ENCODE assay signal across 8 mouse cellular contexts in the genomic region with DNA sequence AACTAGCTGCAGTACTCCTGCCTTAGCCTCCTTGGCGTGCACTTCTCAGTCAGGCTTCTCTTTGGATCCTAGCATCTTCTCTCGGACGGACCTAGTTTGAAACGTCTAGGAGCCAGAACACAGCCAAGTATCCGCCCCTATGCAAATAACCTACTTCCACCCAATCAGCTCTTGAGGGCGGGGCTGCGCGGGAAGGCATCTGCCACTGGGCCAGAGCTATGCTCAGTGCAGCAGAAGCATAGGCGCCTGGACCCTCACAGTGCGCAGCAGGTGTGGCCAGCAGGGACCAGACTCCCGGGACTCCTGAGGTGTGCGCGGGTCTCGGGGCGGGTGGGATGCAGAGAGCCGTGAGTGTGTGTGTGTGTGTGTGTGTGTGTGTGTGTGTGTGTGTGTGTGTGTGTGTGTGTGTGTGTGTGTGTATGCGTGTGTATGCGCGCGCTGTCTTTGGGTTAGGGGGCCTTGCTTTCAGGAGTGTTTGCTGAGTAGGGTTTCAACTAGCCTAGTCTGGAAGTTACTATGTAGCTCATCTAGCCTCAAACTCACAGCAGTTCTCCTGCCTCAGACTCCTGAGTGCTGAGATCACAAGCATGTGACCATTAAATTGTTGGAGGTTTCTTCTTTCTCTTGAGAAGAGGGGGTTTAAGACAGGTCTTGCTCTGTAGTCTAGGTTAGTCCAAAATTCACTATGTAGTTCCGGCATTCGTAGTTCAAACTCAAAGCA. TPM values are rescaled to one million over a fixed set of nuclear protein-coding genes. Genes with fewer than 3 reads are reported as not detected.
DNase-seq lines count a peak whose midpoint lies in the region; ATAC-seq and TF ChIP-seq lines count a peak whose summit lies in the region.

No protein-coding gene starts in this region.

- no peak overlapping the region for H3K27ac ChIP-seq in liver, adult 2 months (replicated peaks; ENCODE audit: insufficient read depth, low read depth, low read length)
- H3K27ac ChIP-seq in midbrain, postnatal 0 days (ENCODE audit: low read depth, low read length) = no peak overlapping the region

- H3K4me3 ChIP-seq in liver, adult 2 months (ENCODE audit: insufficient read depth, low read depth, low read length) = no peak overlapping the region
- H3K4me3 ChIP-seq in midbrain, postnatal 0 days (ENCODE audit: low read depth, low read length) = no peak overlapping the region

- no peaks in the 10 kb centered on the region for H3K36me3 ChIP-seq in liver, adult 2 months (ENCODE audit: control insufficient read depth, insufficient read depth, low read length)
- H3K36me3 ChIP-seq in midbrain, postnatal 0 days (ENCODE audit: insufficient read depth, low read length) = no peaks in the 10 kb centered on the region
- no peaks in the 10 kb centered on the region for H3K36me3 ChIP-seq in splenic B cell, adult 2 months (ENCODE audit: control insufficient read depth, insufficient read depth, low read length, poor library complexity, severe bottlenecking)

- H3K79me2 ChIP-seq in liver, adult 2 months (ENCODE audit: control insufficient read depth, insufficient read depth, low read length) = no peaks in the 10 kb centered on the region

- H3K27me3 ChIP-seq in liver, adult 2 months (ENCODE audit: control insufficient read depth, insufficient read depth, low read length) = no peaks in the 10 kb centered on the region
- H3K27me3 ChIP-seq in midbrain, postnatal 0 days (ENCODE audit: insufficient read depth, low read length) = no peaks in the 10 kb centered on the region
- no peaks in the 10 kb centered on the region for H3K27me3 ChIP-seq in splenic B cell, adult 2 months (ENCODE audit: control insufficient read depth, insufficient read depth, low read length, poor library complexity, severe bottlenecking)

- whole genome bisulfite sequencing in liver, adult 2 months = 16% methylated on average over 22 of the region's 22 CpGs
- 13% methylated on average over 19 of the region's 22 CpGs for WGBS in midbrain, postnatal 0 days

- H3K9ac ChIP-seq in liver, adult 2 months (ENCODE audit: low read depth, low read length) = no peak overlapping the region
- H3K9ac ChIP-seq in midbrain, postnatal 0 days (replicated peaks; ENCODE audit: low read length, poor library complexity, severe bottlenecking) = no peak overlapping the region

- H3K4me2 ChIP-seq in midbrain, postnatal 0 days (ENCODE audit: low read depth, low read length, poor library complexity, severe bottlenecking) = peak overlapping the region; percentile 43

- ATAC-seq in common myeloid progenitor, adult 5-6 weeks (replicated peaks; ENCODE audit: low read depth, poor library complexity, severe bottlenecking) = peak; percentile 99
- peak; percentile 78 for ATAC-seq in inflammation-experienced regulatory T-cells, adult 6 months
- peak; percentile 68 for ATAC-seq in midbrain, postnatal 0 days (ENCODE audit: low FRiP score)

- no peak for TF ChIP-seq CTCF in liver, adult 2 months (IDR thresholded peaks at IDR 0.05; ENCODE audit: low read depth, low read length)
- no peak for TF ChIP-seq CTCF in midbrain, postnatal 0 days (IDR thresholded peaks at IDR 0.05)

- no peaks in the 10 kb centered on the region for H3K4me1 ChIP-seq in liver, adult 2 months (ENCODE audit: control insufficient read depth, insufficient read depth, low read length)
- H3K4me1 ChIP-seq in midbrain, postnatal 0 days (ENCODE audit: insufficient read depth, low read length) = no peaks in the 10 kb centered on the region

- no peak for TF ChIP-seq POLR2A in liver, adult 2 months (IDR thresholded peaks at IDR 0.05; ENCODE audit: extremely low read depth, insufficient read depth, low read length)

- DNase-seq in layer of hippocampus, postnatal 36 days = peak; percentile 47 to 49
- no peak for DNase-seq in layer of hippocampus, adult 9-11 months
- peak; percentile 56 for DNase-seq in gastrocnemius, postnatal 25 days
- peak; percentile 35 for DNase-seq in liver, adult 2 months (ENCODE audit: extremely low read depth, low read depth, low spot score)
- DNase-seq in midbrain, postnatal 0 days (ENCODE audit: low spot score) = peak; percentile 75
- peak; percentile 85 for DNase-seq in splenic B cell, adult 2 months (ENCODE audit: low read depth, low spot score)

- H3K9me3 ChIP-seq in midbrain, postnatal 0 days (ENCODE audit: low read length) = no peaks in the 10 kb centered on the region

RNA-seq across cellular contexts. Expression of a gene that starts 13.2 kb away (rescaled TPM):
- under 1 TPM; 0.27 to 0.38 TPM for total RNA-seq in layer of hippocampus, postnatal 36 days (2021)
- not detected in 2 replicates for total RNA-seq in common myeloid progenitor, adult 5-6 weeks (2017)
- total RNA-seq in gastrocnemius, postnatal 25 days (2021) = under 1 TPM; 0.21 to 0.23 TPM
- 1 to 10 TPM in 1 of 3 experiments, under 1 TPM in 2; 0.29 to 2.2 (median 0.36) TPM for polyA plus RNA-seq in inflammation-experienced regulatory T-cells, adult 6 months (2017; shearing (Covaris generic))
- total RNA-seq in liver, adult 2 months (2014; rRNA removed) = 0.09 and 0.34 TPM in 2 replicates
- not detected in 2 replicates for polyA plus RNA-seq in liver, adult 2 months (2012; rRNA removed)
- 0.55 and 1.1 TPM in 2 replicates for total RNA-seq in midbrain, postnatal 0 days (2014; rRNA removed)
- polyA plus RNA-seq in midbrain, postnatal 0 days (2015; fragmentation: Nextera tagmentation; extraction: Ambion mirVana) = 1.5 TPM in 2 replicates

RNA-seq across cellular contexts. Expression of a gene that starts 13.4 kb away (rescaled TPM):
- 10 to 100 TPM; 43.9 to 50.8 TPM for total RNA-seq in layer of hippocampus, postnatal 36 days (2021)
- 37.0 and 39.2 TPM in 2 replicates for total RNA-seq in common myeloid progenitor, adult 5-6 weeks (2017)
- total RNA-seq in gastrocnemius, postnatal 25 days (2021) = 10 to 100 TPM; 14.6 to 16.6 TPM
- polyA plus RNA-seq in inflammation-experienced regulatory T-cells, adult 6 months (2017; shearing (Covaris generic)) = 10 to 100 TPM; 83.2 to 86.8 (median 86.6) TPM
- 20.1 and 20.7 TPM in 2 replicates for total RNA-seq in liver, adult 2 months (2014; rRNA removed)
- 53.4 and 55.0 TPM in 2 replicates for polyA plus RNA-seq in liver, adult 2 months (2012; rRNA removed)
- total RNA-seq in midbrain, postnatal 0 days (2014; rRNA removed) = 91.1 and 98.3 TPM in 2 replicates
- polyA plus RNA-seq in midbrain, postnatal 0 days (2015; fragmentation: Nextera tagmentation; extraction: Ambion mirVana) = 49.8 and 58.6 TPM in 2 replicates

RNA-seq across cellular contexts. Expression of a gene that starts 13.7 kb away (rescaled TPM):
- total RNA-seq in layer of hippocampus, postnatal 36 days (2021) = 10 to 100 TPM; 14.0 to 15.3 TPM
- 5.5 and 16.5 TPM in 2 replicates for total RNA-seq in common myeloid progenitor, adult 5-6 weeks (2017)
- total RNA-seq in gastrocnemius, postnatal 25 days (2021) = 1 to 10 TPM; 7.3 to 7.7 TPM
- polyA plus RNA-seq in inflammation-experienced regulatory T-cells, adult 6 months (2017; shearing (Covaris generic)) = 10 to 100 TPM; 36.6 to 71.1 (median 66.0) TPM
- total RNA-seq in liver, adult 2 months (2014; rRNA removed) = 9.4 and 13.6 TPM in 2 replicates
- polyA plus RNA-seq in liver, adult 2 months (2012; rRNA removed) = 16.0 and 27.8 TPM in 2 replicates
- 9.8 and 12.3 TPM in 2 replicates for total RNA-seq in midbrain, postnatal 0 days (2014; rRNA removed)
- 7.4 and 9.3 TPM in 2 replicates for polyA plus RNA-seq in midbrain, postnatal 0 days (2015; fragmentation: Nextera tagmentation; extraction: Ambion mirVana)

RNA-seq across cellular contexts. Expression of a gene that starts 19.5 kb away (rescaled TPM):
- 10 to 100 TPM; 43.5 to 57.1 TPM for total RNA-seq in layer of hippocampus, postnatal 36 days (2021)
- 11.0 and 15.3 TPM in 2 replicates for total RNA-seq in common myeloid progenitor, adult 5-6 weeks (2017)
- 10 to 100 TPM; 68.1 to 72.3 TPM for total RNA-seq in gastrocnemius, postnatal 25 days (2021)
- polyA plus RNA-seq in inflammation-experienced regulatory T-cells, adult 6 months (2017; shearing (Covaris generic)) = 10 to 100 TPM; 20.8 to 30.3 (median 23.3) TPM
- total RNA-seq in liver, adult 2 months (2014; rRNA removed) = 18.3 and 20.4 TPM in 2 replicates
- 40.4 and 60.4 TPM in 2 replicates for polyA plus RNA-seq in liver, adult 2 months (2012; rRNA removed)
- 52.4 and 64.8 TPM in 2 replicates for total RNA-seq in midbrain, postnatal 0 days (2014; rRNA removed)
- 49.5 and 51.6 TPM in 2 replicates for polyA plus RNA-seq in midbrain, postnatal 0 days (2015; fragmentation: Nextera tagmentation; extraction: Ambion mirVana)

RNA-seq across cellular contexts. Expression of a gene that starts 21.6 kb away (rescaled TPM):
- 10 to 100 TPM; 25.4 to 30.5 TPM for total RNA-seq in layer of hippocampus, postnatal 36 days (2021)
- 9.0 and 9.2 TPM in 2 replicates for total RNA-seq in common myeloid progenitor, adult 5-6 weeks (2017)
- total RNA-seq in gastrocnemius, postnatal 25 days (2021) = 1 to 10 TPM; 3.9 to 4.3 TPM
- polyA plus RNA-seq in inflammation-experienced regulatory T-cells, adult 6 months (2017; shearing (Covaris generic)) = 10 to 100 TPM; 37.8 to 49.3 (median 40.1) TPM
- total RNA-seq in liver, adult 2 months (2014; rRNA removed) = 3.3 and 4.4 TPM in 2 replicates
- polyA plus RNA-seq in liver, adult 2 months (2012; rRNA removed) = 15.0 and 16.6 TPM in 2 replicates
- total RNA-seq in midbrain, postnatal 0 days (2014; rRNA removed) = 5.4 and 7.7 TPM in 2 replicates
- 42.1 and 44.1 TPM in 2 replicates for polyA plus RNA-seq in midbrain, postnatal 0 days (2015; fragmentation: Nextera tagmentation; extraction: Ambion mirVana)
